7 mouse cellular contexts compared by ENCODE assay signal in genomic region chr13:51844118-51844517, GRCm38 (mm10).
"Had no signal": no experiment of that assay in that cellular context is flagged by ENCODE, and none has a peak within 500 bp of the region (broad histone marks: within the 10 kb centered on the region; RNA-seq: fewer than 3 reads in every experiment).

No protein-coding gene starts in this region.

- H3K4me3 ChIP-seq: kidney, embryonic 15.5 days; limb, embryonic 15.5 days; liver, embryonic 13.5 days; midbrain, embryonic 13.5 days; neural tube, embryonic 12.5 days; stomach, embryonic 15.5 days had no signal

- ATAC-seq: midbrain, embryonic 13.5 days had no signal

- H3K9me3 ChIP-seq: kidney, embryonic 15.5 days; limb, embryonic 15.5 days; liver, embryonic 13.5 days; midbrain, embryonic 13.5 days; neural tube, embryonic 12.5 days; stomach, embryonic 15.5 days had no signal

- DNase-seq: layer of hippocampus, adult 9-11 months had no signal

- H3K9ac ChIP-seq: kidney, embryonic 15.5 days; limb, embryonic 15.5 days; liver, embryonic 13.5 days; midbrain, embryonic 13.5 days; neural tube, embryonic 12.5 days; stomach, embryonic 15.5 days had no signal

- H3K4me2 ChIP-seq: limb, embryonic 15.5 days; midbrain, embryonic 13.5 days; stomach, embryonic 15.5 days had no signal

- H3K36me3 ChIP-seq: kidney, embryonic 15.5 days; limb, embryonic 15.5 days; liver, embryonic 13.5 days; midbrain, embryonic 13.5 days; neural tube, embryonic 12.5 days; stomach, embryonic 15.5 days had no signal

- H3K27ac ChIP-seq: kidney, embryonic 15.5 days; limb, embryonic 15.5 days; liver, embryonic 13.5 days; midbrain, embryonic 13.5 days; neural tube, embryonic 12.5 days; stomach, embryonic 15.5 days had no signal
